Mouse (Mus musculus) ZHBTc4 (cell line): Measurements from ENCODE around the gene Vat1l.
A peak's percentile ranks its signal among the peaks of the same experiment; 100 is the strongest.

Source experiments
- DNase-seq: peaks from one replicate; pipeline ENCODE4 v3.0.0-alpha.2; 2011; ENCODE audit warnings: low read depth, low spot score

Gene Vat1l

DNA sequence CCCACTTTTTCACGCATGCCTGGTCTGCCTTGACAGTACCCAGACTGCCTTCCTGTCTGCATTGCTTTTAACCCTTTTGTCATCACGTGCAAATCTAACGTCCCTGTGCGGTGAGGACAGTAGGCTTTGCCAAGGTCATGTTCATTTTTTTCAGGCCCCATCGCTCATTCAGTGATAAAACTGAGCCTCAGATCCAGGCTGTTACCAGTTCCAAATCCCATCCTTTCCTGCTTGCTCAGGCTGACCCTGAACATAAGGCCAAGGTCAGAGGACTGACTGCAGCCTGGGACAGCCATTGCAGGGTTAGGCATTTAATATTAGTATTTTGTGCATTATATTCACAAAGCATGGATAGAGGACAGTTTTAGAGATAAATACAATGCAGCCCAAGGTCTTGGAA is 192.9 kb downstream of the Vat1l start:
- DNase-seq = peak; percentile 61

DNA sequence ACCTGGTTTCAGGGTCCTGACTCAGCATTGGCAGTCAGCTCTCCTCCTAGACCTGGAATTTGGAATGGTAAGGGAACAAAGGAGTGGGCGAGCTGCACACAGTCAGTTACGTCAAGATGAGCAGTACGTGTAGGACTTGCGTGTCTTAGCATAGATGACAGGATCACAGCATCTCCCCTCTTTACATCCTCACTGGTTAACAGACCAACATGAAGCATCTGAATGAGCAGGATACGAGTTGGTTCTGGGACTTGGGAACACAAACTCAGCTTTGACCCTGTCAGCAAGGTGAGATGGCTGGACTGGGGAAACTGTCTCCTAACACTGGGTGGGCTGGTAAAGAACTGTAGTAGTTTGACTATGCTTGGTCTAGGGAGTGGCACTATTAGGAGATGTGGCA is 193.9 kb downstream of the Vat1l start:
- DNase-seq = peak; percentile 87

GRCm38 (mm10) chr8:114401679-114402078 is 196.3 kb downstream of the Vat1l start:
- DNase-seq = no peak

- no peak for DNase-seq
Observed at GRCm38 (mm10) chr8:114411421-114411820, 206.0 kb downstream of the Vat1l start.

DNA sequence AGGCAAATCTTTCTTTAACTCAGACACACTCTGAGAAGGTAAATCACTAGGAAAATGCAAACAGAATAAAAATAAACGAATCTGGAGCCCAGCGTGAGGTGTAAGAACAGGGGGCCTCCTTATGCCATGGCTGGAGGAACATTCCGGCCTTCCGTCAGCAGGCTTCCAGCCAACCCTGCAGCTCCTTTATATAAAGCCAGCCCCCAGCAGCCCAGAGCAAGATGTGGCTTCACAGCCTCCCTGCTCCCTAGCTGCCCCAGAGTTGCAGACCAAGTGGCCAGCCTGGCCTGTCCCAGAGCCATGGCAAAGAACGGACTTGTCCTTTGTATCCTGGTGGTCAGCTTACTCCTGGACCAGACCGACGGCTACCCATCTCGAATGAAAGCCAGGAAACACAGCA is 212.4 kb downstream of the Vat1l start, which contains the start of gene Clec3a:
Gene Clec3a (plus strand): TSS at position 301 of the 400 bp plus-strand sequence.
- DNase-seq = no peak

DNA sequence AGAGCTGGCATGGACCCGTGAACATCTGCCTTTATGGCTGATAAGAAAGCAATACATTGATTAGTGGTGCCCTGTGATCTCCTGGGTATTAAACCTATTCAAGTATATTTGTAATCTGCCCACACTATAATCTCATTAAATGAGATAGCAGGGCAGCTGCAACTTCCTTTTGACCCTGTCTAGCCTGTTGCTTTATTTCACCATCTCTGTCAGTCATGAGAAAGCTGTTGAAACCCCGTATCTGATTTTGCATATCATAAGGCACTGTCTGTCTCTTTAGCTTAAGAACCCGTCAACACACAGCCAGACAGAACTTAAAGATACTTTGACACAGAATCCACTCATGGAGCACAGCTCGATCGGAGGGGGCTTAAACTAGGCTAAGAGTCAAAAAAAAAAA is 213.1 kb downstream of the Vat1l start:
- no peak for DNase-seq

- no peak for DNase-seq
Observed at GRCm38 (mm10) chr8:114418904-114419303, 213.5 kb downstream of the Vat1l start.

GRCm38 (mm10) chr8:114421544-114421943 is 216.1 kb downstream of the Vat1l start:
- no peak for DNase-seq
